Mouse (Mus musculus): ENCODE measurements around the gene Dctn5.

- TF ChIP-seq CTCF (IDR thresholded peaks at IDR 0.05; ENCODE audit: insufficient read depth, low read depth, low read length) (no peak), POLR2A (IDR thresholded peaks at IDR 0.05; ENCODE audit: insufficient read depth, low read depth, low read length) (no peak)
These were observed 37.9 kb downstream of the Dctn5 start for GRCm38 (mm10) chr7:122170705-122171104.
